Mouse (Mus musculus) myocyte (in vitro differentiated cells): ENCODE data around the gene Brca2. TPM values are rescaled to one million over a fixed set of nuclear protein-coding genes. Genes with fewer than 3 reads are reported as not detected.

Experiments used
- H3K27me3 ChIP-seq: one replicate; pipeline ENCODE4 v1.6.1; 2011; ENCODE audit not compliant: control insufficient read depth, insufficient read depth, insufficient read length
- H3K36me3 ChIP-seq: one replicate; pipeline ENCODE4 v1.6.1; 2011; ENCODE audit not compliant: control insufficient read depth, insufficient read depth
- H3K4me2 ChIP-seq: one replicate; pipeline ENCODE4 v1.6.1; 2011; ENCODE audit warnings: low read depth, control low read depth
- H3K4me3 ChIP-seq: one replicate; pipeline ENCODE4 v1.5.1; 2011; ENCODE audit warnings: mild to moderate bottlenecking, control low read depth, moderate library complexity
- H3K79me2 ChIP-seq: one replicate; pipeline ENCODE4 v1.6.1; 2011; ENCODE audit not compliant: control insufficient read depth, insufficient read depth
- H3ac ChIP-seq: one replicate; pipeline ENCODE4 v1.6.1; 2011; ENCODE audit not compliant: control insufficient read depth, insufficient read length
- CEBPB ChIP-seq: IDR thresholded peaks from 2 replicates; pipeline ENCODE4 v1.6.1; 2011; ENCODE audit warnings: mild to moderate bottlenecking, moderate library complexity; ENCODE audit not compliant: poor library complexity, insufficient read depth, severe bottlenecking
- E2F4 ChIP-seq: IDR thresholded peaks from one replicate; pipeline ENCODE4 v1.6.1; 2011; ENCODE audit warnings: mild to moderate bottlenecking, control low read depth, moderate library complexity; ENCODE audit not compliant: insufficient read depth
- MAX ChIP-seq: IDR thresholded peaks from one replicate; pipeline ENCODE4 v1.6.1; 2011; ENCODE audit warnings: low read depth, mild to moderate bottlenecking, control low read depth
- MYOD1 ChIP-seq, 3 experiments: IDR thresholded peaks; one replicate each; pipeline ENCODE4 v1.6.1; 2011; ENCODE audit warnings: control low read depth in 2 of 3, low read depth in 2 of 3, mild to moderate bottlenecking in 2 of 3, moderate library complexity in 1 of 3; ENCODE audit not compliant: insufficient read length in 2 of 3, control insufficient read depth in 1 of 3
- MYOG ChIP-seq, 3 experiments: IDR thresholded peaks; one replicate each; pipeline ENCODE4 v1.6.1; 2011; ENCODE audit warnings: control low read depth in 2 of 3, low read depth in 2 of 3, mild to moderate bottlenecking in 2 of 3; ENCODE audit not compliant: insufficient read length in 2 of 3, control insufficient read depth in 1 of 3, insufficient read depth in 1 of 3
- POLR2A ChIP-seq: IDR thresholded peaks from one replicate; pipeline ENCODE4 v1.6.1; 2011; ENCODE audit warnings: low read depth, mild to moderate bottlenecking, control low read depth, moderate library complexity; ENCODE audit not compliant: insufficient read length
- POLR2AphosphoS2 ChIP-seq: IDR thresholded peaks from one replicate; pipeline ENCODE4 v1.6.1; 2011; ENCODE audit warnings: low read depth, control low read depth; ENCODE audit not compliant: insufficient read length
- REST ChIP-seq: IDR thresholded peaks from one replicate; pipeline ENCODE4 v1.6.1; 2011; ENCODE audit warnings: mild to moderate bottlenecking, control low read depth, moderate library complexity; ENCODE audit not compliant: insufficient read depth, insufficient read length
- SRF ChIP-seq: IDR thresholded peaks from one replicate; pipeline ENCODE4 v1.6.1; 2011; ENCODE audit warnings: low read depth; ENCODE audit not compliant: control insufficient read depth, insufficient read length
- TCF12 ChIP-seq: IDR thresholded peaks from one replicate; pipeline ENCODE4 v1.6.1; 2011; ENCODE audit warnings: mild to moderate bottlenecking, control low read depth; ENCODE audit not compliant: poor library complexity, insufficient read depth, severe bottlenecking
- TCF3 ChIP-seq: IDR thresholded peaks from one replicate; pipeline ENCODE4 v1.6.1; 2011; ENCODE audit warnings: low read depth, control low read depth; ENCODE audit not compliant: insufficient read length
- USF1 ChIP-seq: IDR thresholded peaks from one replicate; pipeline ENCODE4 v1.6.1; 2011; ENCODE audit warnings: low read depth, mild to moderate bottlenecking, control low read depth, moderate library complexity
- polyA plus RNA-seq: library from polyadenylated mRNA; unstranded; fragments of >200 nt; fragmentation: generic; extraction: Trizol; gene quantifications from one replicate; pipeline ENCODE4 v1.2.1, GENCODE M21; 2012; ENCODE audit warnings: missing spikeins

Brca2 gene
- polyA plus RNA-seq, 1 experiment: 2.1 TPM

DNA sequence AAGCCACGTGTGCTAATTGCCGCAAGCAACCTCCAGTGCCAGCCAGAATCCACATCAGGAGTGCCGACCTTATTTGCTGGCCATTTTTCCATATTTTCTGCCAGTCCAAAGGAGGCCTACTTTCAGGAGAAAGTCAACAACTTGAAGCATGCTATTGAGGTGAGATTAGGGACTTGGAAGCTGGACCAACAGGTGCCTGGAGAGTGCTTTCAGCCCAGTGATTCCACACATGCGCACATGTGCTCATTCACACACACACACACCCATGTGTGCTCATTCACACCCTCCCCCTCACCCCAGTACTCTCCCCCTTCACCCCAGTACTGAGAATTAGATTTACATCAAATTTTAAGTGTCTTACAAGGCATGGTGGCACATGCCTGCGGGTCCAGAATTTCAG is 44.5 kb downstream of the Brca2 start:
- Histone ChIP-seq H3ac (no peak overlapping the region), H3K4me2 (no peak overlapping the region), H3K27me3 (no peaks in the 10 kb centered on the region), H3K36me3 (peaks cover 11% of the 10 kb centered on the region), H3K4me3 (no peak overlapping the region), H3K79me2 (no peaks in the 10 kb centered on the region)
- no peak for TF ChIP-seq REST
- no peak for TF ChIP-seq POLR2A
- TF ChIP-seq TCF12: no peak
- TF ChIP-seq MAX: no peak
- TF ChIP-seq CEBPB: no peak
- no peak for TF ChIP-seq MYOD1 (IDR thresholded peaks at IDR 0.05; ENCODE audit: control insufficient read depth in 1 of 3, insufficient read length in 2 of 3, low read depth in 2 of 3)
- no peak for TF ChIP-seq USF1
- no peak for TF ChIP-seq SRF
- no peak for TF ChIP-seq POLR2AphosphoS2
- TF ChIP-seq MYOG (IDR thresholded peaks at IDR 0.05; ENCODE audit: control insufficient read depth in 1 of 3, insufficient read depth in 1 of 3, insufficient read length in 2 of 3, low read depth in 2 of 3): no peak
- TF ChIP-seq TCF3: no peak
- no peak for TF ChIP-seq E2F4

DNA sequence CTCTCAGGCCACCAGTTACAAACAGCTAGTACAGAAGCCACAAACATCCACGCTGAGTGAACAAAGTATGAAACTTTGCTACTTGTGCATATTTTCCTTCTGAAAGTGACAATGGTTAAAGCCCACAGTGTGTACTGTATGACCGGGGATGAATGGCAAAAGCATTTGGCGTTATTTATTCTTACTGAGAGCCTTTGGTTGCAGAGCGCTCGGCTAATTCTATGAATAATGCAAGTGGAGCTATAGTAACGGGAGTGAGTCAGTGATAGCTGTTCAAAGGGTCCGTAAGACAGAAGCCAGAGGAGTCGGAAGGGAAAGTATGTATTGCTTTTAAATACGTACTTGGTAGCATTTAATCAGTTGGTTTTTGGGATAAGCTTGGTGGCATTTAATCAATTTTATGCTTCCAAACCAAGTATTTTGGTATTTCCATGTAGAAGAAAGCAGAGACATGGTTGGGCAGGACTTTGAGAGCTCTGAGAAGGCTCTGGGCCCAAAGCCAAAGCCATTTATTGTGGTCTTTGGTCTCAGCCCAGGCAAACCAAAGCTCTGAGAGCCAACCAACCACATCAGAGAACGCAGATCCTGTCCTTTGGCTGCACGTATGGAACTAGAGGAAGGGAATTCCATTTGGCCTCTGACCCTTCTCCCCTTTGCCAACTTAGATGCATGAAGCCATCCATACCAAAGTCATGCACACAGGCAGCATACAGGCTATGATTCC is 48.2 kb downstream of the Brca2 start:
- no peaks in the 10 kb centered on the region for H3K79me2 ChIP-seq
- no peak overlapping the region for H3K4me3 ChIP-seq
- H3ac ChIP-seq: no peak overlapping the region
- no peaks in the 10 kb centered on the region for H3K27me3 ChIP-seq
- TF ChIP-seq TCF3 (no peak), CEBPB (no peak), SRF (no peak), POLR2AphosphoS2 (no peak)
- H3K36me3 ChIP-seq: peaks cover 11% of the 10 kb centered on the region
- H3K4me2 ChIP-seq: no peak overlapping the region

DNA sequence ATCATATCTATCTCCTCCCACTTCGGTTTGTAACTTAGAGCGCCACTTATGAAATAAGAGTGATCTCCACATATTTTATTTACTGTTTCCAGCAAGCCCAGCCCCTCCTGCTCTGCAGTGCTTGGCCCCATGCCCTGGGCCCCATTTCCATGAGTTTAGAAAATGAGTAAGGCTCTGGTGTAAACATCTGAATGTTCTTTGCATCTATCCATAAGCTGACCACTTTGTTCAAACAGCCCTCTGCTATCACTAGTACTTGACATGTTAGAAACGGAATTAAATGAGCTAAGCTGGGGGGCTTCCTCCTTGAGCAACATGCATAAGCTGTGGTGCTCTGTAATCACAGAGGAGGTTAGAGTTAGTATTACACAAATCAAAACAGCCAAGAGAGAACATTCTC is 52.0 kb downstream of the Brca2 start:
- H3K4me2 ChIP-seq: no peak overlapping the region
- H3K36me3 ChIP-seq: no peaks in the 10 kb centered on the region
- H3ac ChIP-seq: no peak overlapping the region
- no peaks in the 10 kb centered on the region for H3K79me2 ChIP-seq
- no peaks in the 10 kb centered on the region for H3K27me3 ChIP-seq
- TF ChIP-seq MAX (no peak), REST (no peak), SRF (no peak), TCF3 (no peak), MYOD1 (IDR thresholded peaks at IDR 0.05; ENCODE audit: control insufficient read depth in 1 of 3, insufficient read length in 2 of 3, low read depth in 2 of 3) (no peak), E2F4 (no peak), TCF12 (no peak), CEBPB (no peak), MYOG (IDR thresholded peaks at IDR 0.05; ENCODE audit: control insufficient read depth in 1 of 3, insufficient read depth in 1 of 3, insufficient read length in 2 of 3, low read depth in 2 of 3) (no peak), POLR2A (no peak), POLR2AphosphoS2 (no peak), USF1 (no peak)
- no peak overlapping the region for H3K4me3 ChIP-seq

DNA sequence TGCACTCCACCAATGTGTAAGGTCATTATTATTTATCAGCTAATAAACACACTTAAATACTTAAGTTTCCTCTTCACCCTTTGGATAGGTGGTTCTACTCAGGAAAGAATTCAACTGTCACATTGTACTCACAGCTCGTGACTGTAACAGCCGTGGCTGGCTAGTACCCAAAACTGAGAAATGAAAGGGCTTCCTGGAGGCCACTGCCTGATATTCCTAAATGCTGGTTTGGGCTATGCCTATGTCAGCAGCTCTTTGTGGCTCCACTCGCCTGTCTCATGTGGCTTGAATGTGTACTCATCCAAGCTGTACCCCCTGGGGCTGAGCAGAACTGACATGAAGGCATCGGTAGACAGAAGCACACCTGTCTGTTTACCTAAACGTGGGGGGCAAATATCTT is 52.5 kb downstream of the Brca2 start:
- no peaks in the 10 kb centered on the region for H3K79me2 ChIP-seq
- H3K27me3 ChIP-seq: no peaks in the 10 kb centered on the region
- H3ac ChIP-seq: no peak overlapping the region
- no peak overlapping the region for H3K4me3 ChIP-seq
- TF ChIP-seq CEBPB: no peak
- no peak for TF ChIP-seq USF1
- no peak for TF ChIP-seq SRF
- TF ChIP-seq POLR2AphosphoS2: no peak
- no peak for TF ChIP-seq REST
- TF ChIP-seq E2F4: no peak
- no peak for TF ChIP-seq MAX
- no peak for TF ChIP-seq TCF12
- no peak for TF ChIP-seq TCF3
- TF ChIP-seq MYOG (IDR thresholded peaks at IDR 0.05; ENCODE audit: control insufficient read depth in 1 of 3, insufficient read depth in 1 of 3, insufficient read length in 2 of 3, low read depth in 2 of 3): no peak
- TF ChIP-seq MYOD1 (IDR thresholded peaks at IDR 0.05; ENCODE audit: control insufficient read depth in 1 of 3, insufficient read length in 2 of 3, low read depth in 2 of 3): no peak
- TF ChIP-seq POLR2A: no peak
- H3K4me2 ChIP-seq: no peak overlapping the region
- H3K36me3 ChIP-seq: no peaks in the 10 kb centered on the region

DNA sequence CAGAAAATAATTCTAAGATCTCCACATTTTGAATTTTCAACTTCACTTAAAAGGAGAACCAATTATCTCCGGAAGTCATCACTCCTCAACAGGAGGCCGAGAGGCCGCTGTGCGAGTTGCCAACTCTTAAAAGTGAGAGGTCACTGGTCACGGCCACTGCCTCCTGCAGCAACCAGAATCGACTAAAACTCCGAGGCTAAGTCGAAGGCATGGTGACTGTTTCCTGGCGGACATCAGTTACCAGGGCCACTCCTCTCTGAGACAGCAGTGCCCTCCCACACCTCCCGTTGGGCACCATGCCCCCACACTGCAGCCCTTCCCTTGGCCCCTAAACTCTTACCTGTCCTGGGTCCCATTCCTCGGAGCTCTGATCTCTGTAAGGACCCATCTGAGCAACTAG is 54.4 kb downstream of the Brca2 start:
- Histone ChIP-seq H3K79me2 (no peaks in the 10 kb centered on the region), H3K36me3 (no peaks in the 10 kb centered on the region), H3ac (no peak overlapping the region), H3K4me3 (no peak overlapping the region), H3K27me3 (no peaks in the 10 kb centered on the region), H3K4me2 (no peak overlapping the region)
- TF ChIP-seq E2F4 (no peak), USF1 (no peak), TCF3 (no peak), MYOD1 (IDR thresholded peaks at IDR 0.05; ENCODE audit: control insufficient read depth in 1 of 3, insufficient read length in 2 of 3, low read depth in 2 of 3) (no peak), POLR2A (no peak), TCF12 (no peak), CEBPB (no peak), MYOG (IDR thresholded peaks at IDR 0.05; ENCODE audit: control insufficient read depth in 1 of 3, insufficient read depth in 1 of 3, insufficient read length in 2 of 3, low read depth in 2 of 3) (no peak), REST (no peak), SRF (no peak), MAX (no peak)
